Mouse (Mus musculus) mesoderm, embryonic 11.5 days (tissue): ENCODE measurements around the gene 4930595D18Rik.

Experiments used
- DNase-seq: peaks from one replicate; pipeline ENCODE4 v3.0.0-alpha.2; 2012; ENCODE audit warnings: low read depth, low spot score

The 4930595D18Rik gene

GRCm38 (mm10) chr12:111165831-111166591 is 18.3 kb downstream of the 4930595D18Rik start, which contains the start of gene Traf3:
Gene Traf3 (plus strand): TSS chr12:111166370.
- peak; percentile 84 for DNase-seq

DNA sequence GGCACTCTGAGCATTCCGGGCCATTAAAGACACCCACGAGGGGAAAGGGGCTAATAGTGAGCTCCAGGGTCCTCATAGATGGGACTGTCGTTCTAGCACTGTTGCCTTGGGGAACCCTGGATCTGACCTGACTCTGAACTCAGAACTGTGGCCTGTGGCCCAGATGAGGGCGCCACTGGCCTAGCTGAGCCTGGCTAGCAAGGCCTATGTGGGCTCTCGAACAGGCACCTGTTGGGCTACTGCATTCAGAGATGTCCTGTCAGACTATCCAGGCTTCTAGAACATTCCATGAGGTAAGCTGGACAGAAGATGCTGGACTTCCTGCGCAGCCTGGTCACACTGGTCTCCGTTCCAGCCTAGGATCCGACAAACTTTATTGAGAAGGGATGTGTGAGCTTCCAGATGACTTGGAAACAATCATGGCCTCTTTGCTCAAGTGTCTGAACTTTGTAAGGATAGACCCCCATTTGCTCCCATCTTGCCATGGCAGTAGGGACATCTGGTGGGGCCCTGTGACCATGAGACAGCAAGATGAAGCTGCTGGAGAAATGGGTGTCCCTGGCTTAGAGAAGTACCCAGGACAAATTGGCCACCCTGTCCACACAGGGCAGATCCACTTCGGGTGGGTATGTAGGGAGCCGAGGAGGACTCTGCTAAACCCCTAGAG is 19.0 kb downstream of the 4930595D18Rik start:
- peak; percentile 51 for DNase-seq

DNA sequence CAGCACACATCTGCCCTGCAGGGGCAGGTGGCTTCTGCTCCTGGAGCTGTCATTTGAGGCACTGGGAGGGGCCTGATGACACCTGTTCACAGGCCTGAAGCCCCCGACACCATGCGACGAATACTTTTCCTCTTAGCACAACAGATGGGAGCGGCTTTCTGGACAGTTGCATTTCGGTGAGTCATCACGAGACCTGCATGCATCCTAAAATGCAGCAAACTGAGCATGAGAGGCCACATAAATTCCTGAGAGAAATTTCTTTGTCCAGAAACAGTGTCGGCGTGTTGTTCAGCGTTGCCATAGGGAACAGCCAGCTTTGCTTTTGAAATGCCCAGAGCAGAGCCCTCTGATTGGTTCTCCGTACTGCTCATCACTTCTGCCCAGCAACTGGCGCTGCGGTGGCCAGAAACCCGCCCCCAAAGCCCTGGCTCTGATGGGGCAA is 20.0 kb downstream of the 4930595D18Rik start:
- DNase-seq = peak; percentile 96

DNA sequence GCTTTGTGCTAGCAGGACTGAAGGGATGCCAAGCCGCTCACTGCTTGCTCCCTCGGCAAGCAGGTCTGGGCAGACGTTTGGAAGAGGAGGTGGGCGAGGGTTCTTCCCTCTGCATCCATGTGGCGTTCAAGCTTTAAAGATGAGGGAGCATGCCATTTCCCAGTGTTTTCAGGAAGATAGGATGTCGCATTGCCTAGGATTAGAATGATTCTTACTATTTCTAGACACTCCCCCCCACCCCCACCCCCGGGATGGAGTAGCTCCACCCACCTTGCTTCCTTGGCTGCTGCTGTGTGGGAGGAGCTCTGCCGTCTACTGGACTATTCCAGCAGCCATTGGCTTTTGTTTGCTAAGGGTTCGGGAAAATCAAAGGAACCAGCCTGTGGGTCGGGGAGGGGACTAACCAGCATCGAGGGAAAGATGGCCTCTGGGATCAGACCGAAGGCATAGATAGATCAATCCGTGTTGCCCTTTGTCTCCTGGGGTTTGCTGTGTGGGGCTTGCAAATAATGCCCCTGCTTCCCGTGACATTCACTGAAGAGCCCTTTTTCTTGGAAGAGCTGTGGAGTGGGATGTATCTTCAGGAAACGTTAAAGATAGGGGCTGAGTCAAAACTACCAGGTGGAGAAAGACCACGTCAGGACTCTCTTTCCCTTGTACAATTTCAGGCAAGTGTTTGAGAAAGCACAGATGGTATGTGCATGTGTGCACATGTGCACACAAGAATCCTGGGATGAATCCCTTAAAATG is 21.8 kb downstream of the 4930595D18Rik start:
- DNase-seq = peak; percentile 78

DNA sequence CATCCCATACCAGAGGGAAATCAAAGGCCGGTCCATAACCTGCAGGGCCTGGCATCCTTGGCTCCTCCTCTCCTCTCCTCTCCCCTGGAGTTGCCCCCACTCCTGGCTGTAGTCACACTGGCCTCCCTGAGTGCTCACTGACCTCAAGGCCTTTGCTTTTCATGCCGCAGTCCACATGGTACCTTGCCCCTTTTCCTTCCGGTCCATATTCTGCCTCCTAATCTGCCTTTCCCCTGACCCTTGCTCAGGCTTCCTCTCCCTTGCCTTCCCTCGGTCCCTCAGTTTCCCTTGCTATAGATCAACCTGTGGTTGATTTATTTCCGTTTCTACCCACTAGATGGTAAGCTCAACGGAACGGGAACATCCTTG is 22.4 kb downstream of the 4930595D18Rik start:
- no peak for DNase-seq

- no peak for DNase-seq
These were observed 23.4 kb downstream of the 4930595D18Rik start for GRCm38 (mm10) chr12:111160871-111161270.

DNA sequence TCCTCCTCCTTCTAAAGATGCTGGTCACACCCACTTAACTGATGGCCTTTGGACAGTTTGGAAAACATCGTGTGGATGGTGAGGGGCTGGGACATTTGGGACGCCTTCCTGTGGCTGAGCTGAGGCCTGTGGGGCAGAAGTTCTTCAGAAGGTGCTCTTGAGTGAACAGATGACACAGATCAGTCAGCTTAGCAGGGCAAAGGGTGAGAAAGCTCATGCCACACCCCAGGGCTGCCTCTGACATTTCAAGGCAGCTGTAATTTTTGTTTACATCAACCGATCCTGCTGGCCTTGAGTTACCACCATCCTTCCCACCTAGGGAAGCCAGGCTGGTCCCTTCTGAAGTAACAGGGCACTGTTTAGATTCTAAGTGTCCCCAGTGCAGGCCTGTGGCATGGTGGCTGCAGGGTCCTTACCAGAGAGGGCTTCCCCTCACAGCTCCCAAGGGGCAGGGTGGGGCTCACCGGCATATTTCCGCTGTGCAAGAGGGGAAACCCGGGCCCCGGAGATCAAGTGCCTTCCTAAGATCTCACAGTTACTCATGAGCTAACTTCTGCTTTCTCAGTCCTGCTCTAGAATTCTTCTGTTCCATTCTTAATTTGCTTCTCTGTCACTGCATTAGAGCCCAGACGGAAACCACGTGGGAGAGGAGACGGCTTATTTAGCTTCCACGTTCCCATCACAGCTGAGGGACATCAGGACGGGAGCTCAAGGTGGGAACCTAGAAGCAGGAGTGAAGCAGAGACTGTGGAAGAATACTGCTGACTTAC is 24.4 kb downstream of the 4930595D18Rik start:
- DNase-seq = no peak

DNA sequence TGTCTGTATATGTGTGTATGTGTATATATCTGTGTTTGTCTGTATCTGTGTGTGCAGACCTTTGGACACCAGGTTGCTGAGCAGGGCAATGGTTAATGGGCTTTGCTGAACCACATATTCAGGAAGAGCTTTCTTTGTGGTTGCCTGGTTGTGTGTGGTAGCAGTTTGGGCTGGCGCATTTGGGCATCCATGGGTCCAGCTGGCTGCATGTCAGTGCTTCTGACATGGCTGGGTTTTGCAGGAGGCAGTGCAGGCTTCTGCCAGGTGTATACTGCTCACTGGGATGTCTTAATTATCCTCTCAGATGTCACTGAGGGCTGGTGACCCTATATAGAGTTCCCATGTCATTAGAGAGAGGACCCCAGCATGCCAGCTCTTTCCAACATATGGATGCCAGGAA is 28.5 kb downstream of the 4930595D18Rik start:
- DNase-seq = no peak

- no peak for DNase-seq
These were observed 29.6 kb downstream of the 4930595D18Rik start for GRCm38 (mm10) chr12:111154641-111155040.

GRCm38 (mm10) chr12:111153946-111154345 is 30.3 kb downstream of the 4930595D18Rik start:
- DNase-seq = no peak

DNA sequence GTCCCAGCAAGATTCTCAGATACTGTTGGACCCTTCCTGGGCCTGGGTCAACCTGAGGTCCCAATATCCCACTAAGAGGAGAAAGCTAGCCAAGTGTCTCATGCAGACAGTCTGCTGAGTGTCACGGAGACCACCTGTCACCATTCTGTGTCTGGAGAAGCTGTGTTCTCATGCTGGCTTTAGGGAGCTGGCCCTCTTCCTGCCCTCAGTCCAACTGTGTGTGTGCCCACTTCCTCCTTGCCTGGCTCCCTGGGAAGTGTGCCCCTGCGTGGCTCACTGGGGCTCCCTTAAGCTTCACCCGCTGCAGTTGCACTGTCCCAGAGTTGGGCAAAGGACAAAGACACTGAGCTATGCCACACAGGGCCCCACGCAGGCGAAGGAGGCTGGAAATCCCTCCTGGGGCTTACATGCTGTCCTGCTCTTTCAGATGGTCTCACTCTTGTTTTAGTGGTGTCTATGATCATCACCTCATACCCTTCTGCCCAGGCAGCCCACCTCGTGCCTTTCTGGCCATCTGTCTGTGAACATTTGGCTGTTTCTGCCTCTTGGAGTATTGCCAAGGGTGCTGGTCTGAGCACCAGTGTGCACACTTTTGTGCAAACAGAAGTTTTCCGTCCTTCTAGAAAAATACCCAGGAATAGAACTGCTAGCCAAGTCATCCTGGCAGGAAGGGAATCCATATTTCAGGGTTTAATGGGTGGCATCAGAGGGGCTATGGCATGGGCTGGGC is 31.1 kb downstream of the 4930595D18Rik start:
- DNase-seq = no peak

- DNase-seq = no peak
These were observed 31.7 kb downstream of the 4930595D18Rik start for GRCm38 (mm10) chr12:111152579-111152978.

GRCm38 (mm10) chr12:111151422-111152156 is 32.7 kb downstream of the 4930595D18Rik start:
- DNase-seq = no peak

- no peak for DNase-seq
These were observed 34.1 kb downstream of the 4930595D18Rik start for GRCm38 (mm10) chr12:111150236-111150596.

GRCm38 (mm10) chr12:111149495-111150235 is 34.6 kb downstream of the 4930595D18Rik start:
- DNase-seq = no peak

DNA sequence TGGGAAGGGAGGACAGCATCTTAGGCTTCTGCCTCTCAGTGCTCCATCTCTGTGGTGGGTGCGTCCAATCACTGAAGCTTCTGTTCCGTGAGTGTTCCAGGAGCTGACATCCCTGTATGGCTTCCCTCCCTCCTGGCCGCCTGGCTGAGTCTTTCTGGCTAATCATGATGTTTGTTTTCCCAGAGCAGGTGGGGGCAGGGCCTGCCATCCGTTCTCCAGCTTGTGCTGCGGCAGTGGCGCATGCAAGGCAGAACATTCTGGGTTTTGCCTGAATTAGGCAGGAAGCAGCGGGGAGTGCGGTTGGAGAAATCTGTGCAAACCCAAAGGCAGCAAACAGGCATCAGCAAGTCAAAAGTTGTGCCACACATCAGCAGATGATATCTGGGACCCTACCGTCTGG is 39.0 kb downstream of the 4930595D18Rik start:
- no peak for DNase-seq

DNA sequence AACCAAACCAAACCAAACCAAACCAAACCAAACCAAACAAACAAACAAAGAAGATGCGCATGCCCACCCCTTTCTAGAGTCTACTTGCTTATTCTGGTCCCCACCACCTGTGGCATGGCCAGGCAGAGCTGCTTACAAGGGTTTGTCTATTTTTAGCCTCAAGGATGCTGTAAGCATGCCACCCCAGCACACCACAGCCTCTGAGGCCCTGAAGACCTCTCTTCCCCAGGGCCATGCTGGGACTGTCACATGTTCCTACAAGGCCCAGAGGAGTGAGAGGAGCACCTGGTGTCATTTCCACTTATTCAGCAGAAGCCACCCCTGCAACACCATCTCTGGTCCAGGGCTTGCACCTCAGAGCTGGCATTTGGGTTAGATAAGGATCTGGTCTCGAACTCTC is 39.7 kb downstream of the 4930595D18Rik start:
- no peak for DNase-seq

- no peak for DNase-seq
These were observed 40.7 kb downstream of the 4930595D18Rik start for GRCm38 (mm10) chr12:111143509-111144063.

DNA sequence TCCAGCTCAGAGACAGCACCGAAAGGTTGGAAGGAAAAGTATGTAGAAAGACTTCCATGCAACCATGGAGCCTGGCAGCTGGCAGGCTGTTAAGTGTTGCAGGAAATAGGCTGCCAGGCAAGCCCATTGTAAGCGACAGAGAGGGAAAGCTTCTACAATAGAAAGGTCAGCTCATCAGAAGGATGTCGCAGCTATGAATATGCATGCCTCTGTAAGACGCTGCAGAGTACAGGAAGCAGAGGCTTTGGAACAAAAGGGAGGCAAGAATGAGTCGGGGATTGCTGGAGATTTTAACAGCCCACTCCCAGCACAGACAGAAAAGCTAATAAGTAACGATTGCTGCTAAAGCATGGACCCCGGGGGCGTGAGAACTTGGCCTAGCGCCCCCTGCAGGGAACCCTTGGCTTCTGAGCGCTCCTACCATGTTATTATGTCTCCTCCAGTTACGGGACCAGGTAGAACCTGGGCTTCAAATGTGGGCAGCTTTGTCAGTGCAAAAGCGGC is 41.2 kb downstream of the 4930595D18Rik start:
- DNase-seq = peak; percentile 61
